Mouse (Mus musculus) kidney, adult 11 months (tissue): ENCODE data around the gene Tmem190.
"Not testable (repeated sequence)": the region's sequence is repeated elsewhere in the genome, so short reads cannot be mapped to it uniquely, and the experiment has no call there.

Experiments
- DNase-seq: peaks from one replicate; pipeline ENCODE4 v3.0.0; 2022

Tmem190 gene

GRCm38 (mm10) chr7:4776861-4777830 lies 5.6 kb upstream of the Tmem190 start:
- peak; percentile 42 for DNase-seq

GRCm38 (mm10) chr7:4777851-4778637 lies 4.7 kb upstream of the Tmem190 start:
- DNase-seq = no peak

GRCm38 (mm10) chr7:4779921-4780320 lies 2.8 kb upstream of the Tmem190 start:
- DNase-seq = no peak

- DNase-seq = no peak
Measured at GRCm38 (mm10) chr7:4782130-4782529, 607 bp upstream of the Tmem190 start.

GRCm38 (mm10) chr7:4783667-4784268 lies 1.0 kb downstream of the Tmem190 start:
- DNase-seq = no peak

DNA sequence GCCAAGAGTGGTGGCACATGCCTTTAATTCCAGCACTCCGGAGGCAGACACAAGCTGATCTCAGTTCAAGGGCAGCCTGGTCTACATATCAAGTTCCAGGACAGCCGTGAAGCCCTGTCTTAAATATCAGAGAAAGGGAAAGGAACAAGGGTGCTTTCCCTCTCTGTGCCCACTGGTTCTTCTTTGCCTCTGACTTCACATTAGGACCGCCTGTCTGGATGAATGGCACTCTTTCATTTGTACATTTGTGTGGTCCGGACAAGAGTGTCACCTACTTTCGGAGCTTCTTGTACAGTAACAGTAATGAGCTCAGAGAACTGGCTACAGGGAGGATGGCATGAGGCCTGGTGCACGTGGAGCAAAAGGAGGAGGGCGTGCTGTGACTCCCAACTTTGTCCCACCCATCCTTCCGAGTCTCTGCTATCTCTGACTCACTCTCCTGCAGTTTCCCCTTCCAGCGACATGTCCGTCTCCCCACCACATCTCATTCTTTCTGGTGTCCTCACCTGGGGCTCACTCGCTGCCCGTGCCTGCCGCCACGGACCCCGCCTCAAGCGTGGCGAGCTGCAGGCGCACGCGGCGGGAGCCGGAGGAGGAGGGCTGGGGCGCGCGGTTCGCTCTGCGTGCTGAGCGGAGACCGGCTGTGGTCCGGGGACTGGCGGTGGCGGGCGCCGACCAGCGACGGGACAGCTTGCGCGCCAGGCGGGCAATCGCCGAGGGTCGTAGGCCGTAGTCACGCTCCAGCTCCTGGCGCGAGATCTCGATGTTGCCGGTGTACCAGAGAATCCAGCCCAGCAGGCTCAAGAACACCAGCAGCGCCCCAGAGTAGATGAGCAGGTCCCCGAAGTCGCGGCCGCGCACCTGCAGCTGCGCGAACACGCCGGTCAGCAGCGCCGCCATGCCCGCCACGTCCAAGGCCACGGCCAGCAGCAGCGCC lies 6.0 kb downstream of the Tmem190 start:
- DNase-seq = no peak

DNA sequence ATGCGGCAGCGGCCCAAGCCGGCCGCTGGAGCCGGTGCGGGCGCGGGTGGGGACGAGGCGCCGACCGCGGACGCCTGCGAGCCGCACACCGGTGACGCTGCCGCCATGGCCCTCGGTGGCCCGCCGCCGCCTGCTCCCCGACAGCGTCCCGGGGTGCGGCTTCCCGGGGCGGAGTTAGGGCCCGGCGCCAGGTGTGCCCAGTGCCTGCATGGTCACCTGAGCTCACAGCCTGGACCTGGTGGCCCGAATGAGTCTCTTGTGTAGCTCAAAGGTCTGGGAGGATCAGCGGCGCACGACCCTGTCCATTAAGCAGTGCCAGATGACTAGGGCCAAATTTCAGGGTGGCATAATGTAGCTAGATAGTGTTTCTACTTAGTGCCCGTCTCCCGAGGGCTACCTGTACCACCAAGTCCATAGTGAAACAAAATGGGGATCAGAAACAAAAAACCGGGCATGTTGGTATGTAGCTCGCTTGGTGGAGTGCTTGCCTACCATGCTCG lies 6.7 kb downstream of the Tmem190 start, which contains the start of gene Tmem238:
Tmem238 (minus strand) TSS at position 221 of the 500 bp plus-strand sequence.
- peak; percentile 88 for DNase-seq

- peak; percentile 95 for DNase-seq
Measured at GRCm38 (mm10) chr7:4792278-4793212, 9.8 kb downstream of the Tmem190 start, which contains the start of gene Rpl28. TSS of gene Rpl28 (plus strand) at chr7:4792874.

DNA sequence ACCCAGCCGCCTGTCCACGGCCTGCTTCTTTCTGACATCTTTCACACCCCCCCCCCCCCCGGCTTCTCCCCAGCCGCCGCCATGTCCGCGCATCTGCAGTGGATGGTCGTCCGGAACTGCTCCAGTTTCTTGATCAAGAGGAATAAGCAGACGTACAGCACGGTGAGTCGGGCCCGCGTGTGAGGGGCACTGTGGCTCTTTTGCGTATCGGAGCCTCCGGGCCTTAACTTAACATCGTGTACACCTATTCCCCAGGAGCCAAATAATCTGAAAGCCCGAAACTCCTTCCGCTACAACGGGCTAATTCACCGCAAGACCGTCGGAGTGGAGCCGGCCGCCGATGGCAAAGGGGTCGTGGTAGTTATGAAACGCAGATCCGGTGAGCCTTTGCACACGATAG lies 10.5 kb downstream of the Tmem190 start:
- DNase-seq = not testable (repeated sequence)

DNA sequence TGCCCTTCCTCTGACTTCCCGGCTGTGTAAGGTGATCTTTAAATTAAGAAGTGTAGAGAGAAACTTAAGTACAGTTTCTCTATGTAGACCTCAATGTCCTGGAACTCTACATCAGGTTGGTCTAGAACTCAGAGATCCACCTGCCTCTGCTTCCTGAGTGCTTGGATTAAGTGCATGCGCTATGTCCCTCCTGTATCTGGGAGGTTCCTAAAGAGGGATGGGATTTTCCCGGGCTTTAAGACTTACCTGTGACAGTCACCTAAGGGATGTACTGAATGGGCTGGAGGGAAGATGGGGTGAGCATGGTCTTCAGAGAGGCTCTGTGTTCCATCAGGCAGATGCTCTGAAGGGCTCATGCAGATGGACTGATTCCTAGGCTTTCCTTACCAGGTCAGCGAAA lies 10.9 kb downstream of the Tmem190 start:
- no peak for DNase-seq

DNA sequence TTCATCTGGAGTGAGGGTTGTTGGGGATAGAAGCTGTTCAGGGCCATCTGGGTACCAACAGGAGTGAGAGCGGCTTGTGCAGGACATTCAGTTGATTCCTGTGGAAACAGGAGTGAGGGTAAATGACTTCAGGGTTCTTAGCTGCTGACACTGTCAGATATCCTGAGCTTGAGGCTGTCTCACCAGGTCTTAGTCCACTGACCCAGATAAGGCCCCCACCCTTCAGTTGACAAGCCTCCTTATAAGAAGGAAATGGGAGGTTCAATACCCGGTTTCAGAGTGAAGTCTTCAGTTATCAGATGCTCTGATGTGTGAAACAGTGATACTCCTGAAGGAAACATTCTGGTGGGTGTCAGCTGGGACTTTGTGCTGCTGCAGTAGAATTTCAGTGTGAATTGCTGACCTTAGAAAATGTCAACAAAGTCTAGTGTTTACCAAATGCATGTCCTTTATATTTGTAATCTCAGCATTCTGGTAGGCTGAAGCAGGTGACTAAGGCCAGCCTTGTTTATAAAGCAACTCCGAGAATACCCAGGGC lies 12.0 kb downstream of the Tmem190 start:
- DNase-seq = no peak

DNA sequence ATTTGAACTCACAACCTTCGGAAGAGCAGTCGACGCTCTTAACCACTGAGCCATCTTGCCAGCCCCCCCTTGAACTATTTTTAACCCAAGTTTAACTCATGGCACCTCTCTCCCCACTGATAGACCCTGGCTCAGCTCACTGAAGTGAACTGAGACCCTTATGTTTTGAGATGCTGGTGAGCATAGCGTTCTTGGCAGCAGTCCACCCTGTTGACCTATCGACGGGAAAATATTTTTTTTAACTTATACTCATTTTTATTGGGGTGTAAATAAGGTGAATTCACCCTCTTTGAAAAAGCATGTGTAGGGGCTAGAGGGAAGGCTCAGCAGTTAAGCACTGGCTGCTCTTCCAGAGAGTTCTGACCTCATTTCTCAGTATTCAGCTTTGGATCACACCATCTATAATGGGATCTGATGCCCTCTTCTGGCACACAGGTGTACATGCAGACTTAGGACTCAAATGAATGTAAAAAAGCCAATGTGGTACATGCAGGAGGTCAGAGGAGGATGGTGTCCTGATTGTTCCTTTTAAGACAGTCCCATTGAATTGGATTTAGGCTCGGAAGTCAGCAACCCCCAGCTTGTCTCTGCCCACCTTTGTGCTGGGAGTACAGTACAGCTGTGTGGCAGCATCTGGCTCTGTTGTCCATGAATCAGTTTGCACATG lies 13.2 kb downstream of the Tmem190 start:
- peak; percentile 23 for DNase-seq

- no peak for DNase-seq
Measured at GRCm38 (mm10) chr7:4802247-4802646, 19.5 kb downstream of the Tmem190 start.

- no peak for DNase-seq
Measured at GRCm38 (mm10) chr7:4806716-4807115, 24.0 kb downstream of the Tmem190 start.

GRCm38 (mm10) chr7:4811131-4811530 lies 28.4 kb downstream of the Tmem190 start:
- DNase-seq = not testable (repeated sequence)

GRCm38 (mm10) chr7:4811842-4812302 lies 29.1 kb downstream of the Tmem190 start:
- DNase-seq = no peak

GRCm38 (mm10) chr7:4812303-4813104 lies 29.8 kb downstream of the Tmem190 start, which contains the start of gene Ube2s:
TSS of gene Ube2s (minus strand) at chr7:4812590.
- DNase-seq = peak; percentile 99

DNA sequence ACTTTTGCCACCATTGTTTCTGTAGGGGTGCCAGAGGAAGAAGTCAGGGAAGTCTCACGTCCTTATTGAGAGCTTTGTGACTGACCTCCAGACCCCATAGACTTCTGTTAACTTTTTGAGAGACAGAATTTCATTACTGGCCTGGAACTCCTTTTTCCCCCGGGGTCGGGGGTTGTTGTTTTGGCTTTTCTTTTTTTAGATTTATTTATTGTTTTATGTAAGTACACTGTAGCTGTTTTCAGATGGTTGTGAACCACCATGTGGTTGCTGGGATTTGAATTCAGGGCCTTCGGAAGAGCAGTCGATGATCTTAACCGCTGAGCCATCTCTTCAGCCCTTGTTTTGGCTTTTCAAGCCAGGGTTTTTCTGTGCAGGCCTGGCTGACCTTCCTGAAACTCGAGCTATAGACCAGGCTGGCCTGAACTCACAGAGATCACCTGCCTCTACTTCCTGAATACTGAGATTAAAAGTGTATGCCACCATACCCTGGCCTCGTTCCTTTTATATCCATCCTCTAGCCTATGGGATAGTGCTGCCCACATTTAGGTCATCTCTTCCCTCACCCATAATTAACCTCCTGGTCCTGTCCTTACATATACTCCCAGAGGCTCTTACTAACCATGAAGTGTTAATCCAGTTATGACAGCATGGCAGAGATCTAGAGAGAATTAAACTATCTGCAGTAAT lies 30.5 kb downstream of the Tmem190 start:
- peak; percentile 19 for DNase-seq
